Mouse (Mus musculus): ENCODE results near the gene Tgoln1. TPM values are rescaled to one million over a fixed set of nuclear protein-coding genes. Genes with fewer than 3 reads are reported as not detected.

Gene Tgoln1
- polyA plus RNA-seq, 1 experiment from 2014 or later = 37.5 TPM

- Histone ChIP-seq H3K27me3 (no peaks in the 10 kb centered on the region), H3K9me3 (replicated peaks) (no peaks in the 10 kb centered on the region), H3K36me3 (peaks cover 61% of the 10 kb centered on the region), H3K4me3 (replicated peaks) (no peak overlapping the region), H3K4me2 (no peak overlapping the region), H3K27ac (no peak overlapping the region), H3K9ac (no peak overlapping the region), H3K4me1 (peaks cover 1% of the 10 kb centered on the region)
- WGBS = 78% methylated on average over 2 of the region's 2 CpGs
- ATAC-seq (replicated peaks; ENCODE audit: low FRiP score) = no peak
Observed at GRCm38 (mm10) chr6:72604066-72604465, 12.7 kb downstream of the Tgoln1 start.

GRCm38 (mm10) chr6:72601732-72602131, 15.1 kb downstream of the Tgoln1 start:
- no peak overlapping the region for H3K27ac ChIP-seq
- H3K4me3 ChIP-seq (replicated peaks) = no peak overlapping the region
- no peak for ATAC-seq (replicated peaks; ENCODE audit: low FRiP score)
- H3K9me3 ChIP-seq (replicated peaks) = no peaks in the 10 kb centered on the region
- no peak overlapping the region for H3K9ac ChIP-seq
- peaks cover 18% of the 10 kb centered on the region for H3K4me1 ChIP-seq
- no peak overlapping the region for H3K4me2 ChIP-seq
- 49% methylated on average over 1 of the region's 1 CpGs for WGBS
- H3K36me3 ChIP-seq = peaks cover 41% of the 10 kb centered on the region
- no peaks in the 10 kb centered on the region for H3K27me3 ChIP-seq

GRCm38 (mm10) chr6:72600771-72601170, 16.0 kb downstream of the Tgoln1 start:
- no peaks in the 10 kb centered on the region for H3K9me3 ChIP-seq (replicated peaks)
- no peak for ATAC-seq (replicated peaks; ENCODE audit: low FRiP score)
- WGBS = 89% methylated on average over 12 of the region's 12 CpGs
- H3K4me2 ChIP-seq = no peak overlapping the region
- no peaks in the 10 kb centered on the region for H3K27me3 ChIP-seq
- no peak overlapping the region for H3K4me3 ChIP-seq (replicated peaks)
- H3K27ac ChIP-seq = no peak overlapping the region
- peaks cover 22% of the 10 kb centered on the region for H3K4me1 ChIP-seq
- H3K36me3 ChIP-seq = peaks cover 31% of the 10 kb centered on the region
- no peak overlapping the region for H3K9ac ChIP-seq

GRCm38 (mm10) chr6:72600216-72600615, 16.6 kb downstream of the Tgoln1 start:
- Histone ChIP-seq H3K27me3 (no peaks in the 10 kb centered on the region), H3K9me3 (replicated peaks) (no peaks in the 10 kb centered on the region), H3K4me3 (replicated peaks) (no peak overlapping the region), H3K9ac (no peak overlapping the region), H3K4me2 (no peak overlapping the region), H3K27ac (no peak overlapping the region), H3K4me1 (peaks cover 22% of the 10 kb centered on the region), H3K36me3 (peaks cover 26% of the 10 kb centered on the region)
- WGBS = 79% methylated on average over 6 of the region's 6 CpGs
- no peak for ATAC-seq (replicated peaks; ENCODE audit: low FRiP score)

- Histone ChIP-seq H3K36me3 (peaks cover 17% of the 10 kb centered on the region), H3K4me2 (peak overlapping the region; percentile 75), H3K9me3 (replicated peaks) (no peaks in the 10 kb centered on the region), H3K4me3 (replicated peaks) (peak overlapping the region; percentile 61), H3K9ac (peak overlapping the region; percentile 44), H3K4me1 (peaks cover 22% of the 10 kb centered on the region), H3K27ac (peak overlapping the region; percentile 86), H3K27me3 (no peaks in the 10 kb centered on the region)
- ATAC-seq (replicated peaks; ENCODE audit: low FRiP score) = peak; percentile 22; the same call in 1 of the 2 replicates
- 41% methylated on average over 12 of the region's 12 CpGs for WGBS
Observed at GRCm38 (mm10) chr6:72598791-72599557, 17.8 kb downstream of the Tgoln1 start.

- ATAC-seq (replicated peaks; ENCODE audit: low FRiP score) = peak; percentile 91
- Histone ChIP-seq H3K9ac (peak within 1 kb of the TSS; percentile 60), H3K36me3 (peaks cover 10% of the 10 kb centered on the region), H3K4me2 (peak within 1 kb of the TSS; percentile 75), H3K27ac (peak within 1 kb of the TSS; percentile 86), H3K4me1 (peaks cover 22% of the 10 kb centered on the region), H3K4me3 (replicated peaks) (peak within 1 kb of the TSS; percentile 61), H3K27me3 (no peaks in the 10 kb centered on the region), H3K9me3 (replicated peaks) (no peaks in the 10 kb centered on the region)
- under 1% methylated on average over 38 of the region's 38 CpGs for WGBS
Observed at GRCm38 (mm10) chr6:72597956-72598753, 18.6 kb downstream of the Tgoln1 start, which contains the start of the genes Elmod3 and Retsat. Gene Elmod3, minus strand, starts transcription at chr6:72598413. Gene Retsat, plus strand, starts transcription at chr6:72598475.

GRCm38 (mm10) chr6:72597083-72597874, 19.5 kb downstream of the Tgoln1 start:
- ATAC-seq (replicated peaks; ENCODE audit: low FRiP score) = no peak
- H3K9me3 ChIP-seq (replicated peaks) = no peaks in the 10 kb centered on the region
- H3K4me3 ChIP-seq (replicated peaks) = peak overlapping the region; percentile 61
- H3K27ac ChIP-seq = peak overlapping the region; percentile 7; the same call in 1 of the 2 replicates
- WGBS = 29% methylated on average over 13 of the region's 13 CpGs
- peaks cover 22% of the 10 kb centered on the region for H3K4me1 ChIP-seq
- H3K36me3 ChIP-seq = peaks cover 4% of the 10 kb centered on the region
- peak overlapping the region; percentile 60 for H3K9ac ChIP-seq
- H3K4me2 ChIP-seq = peak overlapping the region; percentile 75
- H3K27me3 ChIP-seq = no peaks in the 10 kb centered on the region

GRCm38 (mm10) chr6:72593914-72594313, 22.9 kb downstream of the Tgoln1 start:
- no peaks in the 10 kb centered on the region for H3K9me3 ChIP-seq (replicated peaks)
- WGBS = 48% methylated on average over 5 of the region's 5 CpGs
- peaks cover 19% of the 10 kb centered on the region for H3K4me1 ChIP-seq
- H3K36me3 ChIP-seq = peaks cover 4% of the 10 kb centered on the region; the same call in 1 of the 2 replicates
- H3K4me2 ChIP-seq = no peak overlapping the region
- no peak for ATAC-seq (replicated peaks; ENCODE audit: low FRiP score)
- no peak overlapping the region for H3K27ac ChIP-seq
- no peaks in the 10 kb centered on the region for H3K27me3 ChIP-seq
- no peak overlapping the region for H3K4me3 ChIP-seq (replicated peaks)
- no peak overlapping the region for H3K9ac ChIP-seq

- H3K4me1 ChIP-seq = peaks cover 15% of the 10 kb centered on the region
- no peaks in the 10 kb centered on the region for H3K27me3 ChIP-seq
- no peak overlapping the region for H3K4me3 ChIP-seq (replicated peaks)
- no peak overlapping the region for H3K27ac ChIP-seq
- H3K36me3 ChIP-seq = peaks cover 4% of the 10 kb centered on the region; the same call in 1 of the 2 replicates
- WGBS = 81% methylated on average over 6 of the region's 6 CpGs
- H3K9ac ChIP-seq = no peak overlapping the region
- H3K4me2 ChIP-seq = no peak overlapping the region
- ATAC-seq (replicated peaks; ENCODE audit: low FRiP score) = no peak
- H3K9me3 ChIP-seq (replicated peaks) = no peaks in the 10 kb centered on the region
Observed at GRCm38 (mm10) chr6:72593011-72593803, 23.6 kb downstream of the Tgoln1 start.

- Histone ChIP-seq H3K9me3 (replicated peaks) (no peaks in the 10 kb centered on the region), H3K9ac (no peak overlapping the region), H3K4me1 (no peaks in the 10 kb centered on the region), H3K27ac (no peak overlapping the region), H3K36me3 (peaks cover 7% of the 10 kb centered on the region; the same call in 1 of the 2 replicates), H3K4me3 (replicated peaks) (no peak overlapping the region), H3K27me3 (no peaks in the 10 kb centered on the region), H3K4me2 (no peak overlapping the region)
- ATAC-seq (replicated peaks; ENCODE audit: low FRiP score) = no peak
Observed at GRCm38 (mm10) chr6:72590111-72590510, 26.7 kb downstream of the Tgoln1 start.

GRCm38 (mm10) chr6:72588307-72588706, 28.5 kb downstream of the Tgoln1 start:
- Histone ChIP-seq H3K9me3 (replicated peaks) (no peaks in the 10 kb centered on the region), H3K4me3 (replicated peaks) (no peak overlapping the region), H3K27ac (no peak overlapping the region), H3K36me3 (0 out of 2 replicates have a peak, but pooled peaks cover 3% of the 10 kb centered on the region), H3K27me3 (no peaks in the 10 kb centered on the region), H3K4me2 (no peak overlapping the region), H3K9ac (no peak overlapping the region), H3K4me1 (no peaks in the 10 kb centered on the region)
- no peak for ATAC-seq (replicated peaks; ENCODE audit: low FRiP score)

Data from kidney, embryonic 15.5 days (tissue).